Mouse (Mus musculus): ENCODE measurements at regions not wholly inside any gene's neighbourhood (a gene's known extent, or its start where the extent isn't known, plus 50 kb on each side); places are given as distances from the start of the nearest gene placed in this dataset.

- in situ Hi-C loops (cut with MboI; ENCODE audit: low sequenced_read_pairs in 2 of 2, unreplicated experiment in 2 of 2): no loop called here
- Histone ChIP-seq H3K4me3 (ENCODE audit: insufficient read depth in 1 of 2, low read depth in 1 of 2, low read length in 2 of 2, poor library complexity in 1 of 2, severe bottlenecking in 1 of 2) (no peak overlapping the region), H3K27ac (ENCODE audit: insufficient read depth, low read depth, low read length, poor library complexity, severe bottlenecking) (no peak overlapping the region), H3K9ac (ENCODE audit: insufficient read depth, low read depth, low read length, poor library complexity, severe bottlenecking) (no peak overlapping the region), H3K36me3 (ENCODE audit: control insufficient read depth, insufficient read depth, low read length, poor library complexity, severe bottlenecking) (no peaks in the 10 kb centered on the region), H3K9me3 (ENCODE audit: control insufficient read depth, insufficient read depth, low read depth, low read length) (no peaks in the 10 kb centered on the region), H3K4me1 (ENCODE audit: control insufficient read depth in 2 of 2, insufficient read depth in 2 of 2, low read length in 2 of 2, poor library complexity in 1 of 2) (no peaks in the 10 kb centered on the region)
- no peak for TF ChIP-seq ZNF384 (IDR thresholded peaks at IDR 0.05; ENCODE audit: low read depth, low read length)
- no peak for TF ChIP-seq CHD2 (IDR thresholded peaks at IDR 0.05; ENCODE audit: low read depth, low read length)
- TF ChIP-seq MAFK (IDR thresholded peaks at IDR 0.05; ENCODE audit: insufficient read depth, low read depth, low read length): no peak
- TF ChIP-seq HCFC1 (IDR thresholded peaks at IDR 0.05; ENCODE audit: borderline replicate concordance, insufficient read depth, low read length): no peak
- TF ChIP-seq ZC3H11A (IDR thresholded peaks at IDR 0.05; ENCODE audit: borderline replicate concordance, low read depth, low read length): no peak
- DNase-seq (ENCODE audit: low read depth, low spot score): no peak
These were observed 236.9 kb upstream of the Rsrc1 start for GRCm38 (mm10) chr3:66744133-66744913.

- in situ Hi-C loops (cut with MboI; ENCODE audit: low sequenced_read_pairs in 2 of 2, unreplicated experiment in 2 of 2): no loop called here
- Histone ChIP-seq H3K27ac (ENCODE audit: insufficient read depth, low read depth, low read length, poor library complexity, severe bottlenecking) (no peak overlapping the region), H3K36me3 (ENCODE audit: control insufficient read depth, insufficient read depth, low read length, poor library complexity, severe bottlenecking) (no peaks in the 10 kb centered on the region), H3K9me3 (ENCODE audit: control insufficient read depth, insufficient read depth, low read depth, low read length) (no peaks in the 10 kb centered on the region), H3K4me3 (ENCODE audit: insufficient read depth in 1 of 2, low read depth in 1 of 2, low read length in 2 of 2, poor library complexity in 1 of 2, severe bottlenecking in 1 of 2) (no peak overlapping the region), H3K9ac (ENCODE audit: insufficient read depth, low read depth, low read length, poor library complexity, severe bottlenecking) (no peak overlapping the region), H3K4me1 (ENCODE audit: control insufficient read depth in 2 of 2, insufficient read depth in 2 of 2, low read length in 2 of 2, poor library complexity in 1 of 2) (no peaks in the 10 kb centered on the region)
- TF ChIP-seq ZNF384 (IDR thresholded peaks at IDR 0.05; ENCODE audit: low read depth, low read length): no peak
- no peak for TF ChIP-seq MAFK (IDR thresholded peaks at IDR 0.05; ENCODE audit: insufficient read depth, low read depth, low read length)
- no peak for TF ChIP-seq ZC3H11A (IDR thresholded peaks at IDR 0.05; ENCODE audit: borderline replicate concordance, low read depth, low read length)
- no peak for TF ChIP-seq HCFC1 (IDR thresholded peaks at IDR 0.05; ENCODE audit: borderline replicate concordance, insufficient read depth, low read length)
- TF ChIP-seq CHD2 (IDR thresholded peaks at IDR 0.05; ENCODE audit: low read depth, low read length): no peak
- no peak for DNase-seq (ENCODE audit: low read depth, low spot score)
These were observed 234.7 kb upstream of the Rsrc1 start for GRCm38 (mm10) chr3:66746373-66747072.

DNA sequence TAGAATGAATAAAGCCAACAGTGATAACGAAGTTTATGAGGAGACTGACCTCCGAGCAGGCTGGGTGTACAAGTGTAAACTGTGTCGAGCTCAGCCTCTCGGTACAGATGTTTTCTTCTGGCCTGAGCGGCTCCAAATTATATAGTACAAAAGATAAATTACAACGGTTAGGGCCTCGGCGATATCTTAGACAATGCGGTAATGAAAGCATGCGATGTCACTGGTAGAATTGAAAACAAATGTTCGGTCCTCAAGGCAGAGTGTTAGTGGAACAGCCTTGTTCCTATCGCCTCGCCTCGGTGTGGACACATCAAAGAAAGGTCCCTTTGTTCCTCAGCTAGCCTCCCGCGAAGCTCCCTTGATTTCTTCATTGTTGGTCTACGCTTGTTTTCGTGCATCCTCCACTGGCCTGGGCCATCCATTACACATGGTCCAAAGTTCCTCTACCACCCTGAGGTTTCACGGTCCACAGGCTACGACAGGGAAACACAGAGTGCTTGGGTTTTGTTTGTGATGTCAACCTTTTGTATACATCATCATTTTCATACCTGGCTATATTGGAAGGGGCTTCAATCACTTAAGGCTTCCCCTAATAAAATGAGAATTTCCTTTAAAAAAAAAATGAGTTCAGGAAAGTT lies 234.0 kb upstream of the Rsrc1 start:
- no peaks in the 10 kb centered on the region for H3K4me1 ChIP-seq (ENCODE audit: control insufficient read depth in 2 of 2, insufficient read depth in 2 of 2, low read length in 2 of 2, poor library complexity in 1 of 2)
- no peak overlapping the region for H3K4me3 ChIP-seq (ENCODE audit: insufficient read depth in 1 of 2, low read depth in 1 of 2, low read length in 2 of 2, poor library complexity in 1 of 2, severe bottlenecking in 1 of 2)
- TF ChIP-seq ZNF384 (IDR thresholded peaks at IDR 0.05; ENCODE audit: low read depth, low read length): no peak
- TF ChIP-seq MAFK (IDR thresholded peaks at IDR 0.05; ENCODE audit: insufficient read depth, low read depth, low read length): no peak
- no peak for TF ChIP-seq ZC3H11A (IDR thresholded peaks at IDR 0.05; ENCODE audit: borderline replicate concordance, low read depth, low read length)
- no peak for TF ChIP-seq CHD2 (IDR thresholded peaks at IDR 0.05; ENCODE audit: low read depth, low read length)
- no peak for TF ChIP-seq HCFC1 (IDR thresholded peaks at IDR 0.05; ENCODE audit: borderline replicate concordance, insufficient read depth, low read length)

DNA sequence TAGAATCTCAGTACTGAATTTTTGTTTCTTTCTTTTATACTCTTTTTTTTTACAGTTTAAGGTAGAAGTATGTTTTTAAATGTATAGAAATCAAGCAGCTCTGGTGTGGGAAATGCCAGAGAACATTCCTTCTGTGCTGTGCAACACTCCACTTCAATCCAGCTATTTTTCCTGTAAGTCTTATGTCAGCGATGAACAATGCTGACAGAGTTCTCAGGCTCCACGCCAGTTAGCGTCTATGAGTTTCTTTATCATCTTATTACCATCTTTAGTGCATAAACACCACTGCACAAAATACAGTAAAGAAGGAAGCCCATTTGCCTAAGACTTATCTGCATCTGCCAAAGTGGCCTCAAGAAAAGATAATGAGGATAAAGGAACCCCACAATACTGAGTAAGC lies 223.0 kb upstream of the Rsrc1 start:
- no peak for DNase-seq (ENCODE audit: low read depth, low spot score)
- Histone ChIP-seq H3K36me3 (ENCODE audit: control insufficient read depth, insufficient read depth, low read length, poor library complexity, severe bottlenecking) (no peaks in the 10 kb centered on the region), H3K9me3 (ENCODE audit: control insufficient read depth, insufficient read depth, low read depth, low read length) (no peaks in the 10 kb centered on the region), H3K4me1 (ENCODE audit: control insufficient read depth in 2 of 2, insufficient read depth in 2 of 2, low read length in 2 of 2, poor library complexity in 1 of 2) (no peaks in the 10 kb centered on the region), H3K27ac (ENCODE audit: insufficient read depth, low read depth, low read length, poor library complexity, severe bottlenecking) (no peak overlapping the region), H3K4me3 (ENCODE audit: insufficient read depth in 1 of 2, low read depth in 1 of 2, low read length in 2 of 2, poor library complexity in 1 of 2, severe bottlenecking in 1 of 2) (no peak overlapping the region), H3K9ac (ENCODE audit: insufficient read depth, low read depth, low read length, poor library complexity, severe bottlenecking) (no peak overlapping the region)
- in situ Hi-C loops (cut with MboI; ENCODE audit: low sequenced_read_pairs in 2 of 2, unreplicated experiment in 2 of 2): no loop called here
- TF ChIP-seq HCFC1 (IDR thresholded peaks at IDR 0.05; ENCODE audit: borderline replicate concordance, insufficient read depth, low read length): no peak
- TF ChIP-seq ZC3H11A (IDR thresholded peaks at IDR 0.05; ENCODE audit: borderline replicate concordance, low read depth, low read length): no peak
- TF ChIP-seq ZNF384 (IDR thresholded peaks at IDR 0.05; ENCODE audit: low read depth, low read length): no peak
- no peak for TF ChIP-seq CHD2 (IDR thresholded peaks at IDR 0.05; ENCODE audit: low read depth, low read length)
- no peak for TF ChIP-seq MAFK (IDR thresholded peaks at IDR 0.05; ENCODE audit: insufficient read depth, low read depth, low read length)

More for the DNA sequence above, 234.0 kb upstream of the Rsrc1 start:
- no peak overlapping the region for H3K9ac ChIP-seq (ENCODE audit: insufficient read depth, low read depth, low read length, poor library complexity, severe bottlenecking)
- no peak overlapping the region for H3K27ac ChIP-seq (ENCODE audit: insufficient read depth, low read depth, low read length, poor library complexity, severe bottlenecking)
- no peaks in the 10 kb centered on the region for H3K9me3 ChIP-seq (ENCODE audit: control insufficient read depth, insufficient read depth, low read depth, low read length)
- H3K36me3 ChIP-seq (ENCODE audit: control insufficient read depth, insufficient read depth, low read length, poor library complexity, severe bottlenecking): no peaks in the 10 kb centered on the region
- in situ Hi-C loops (cut with MboI; ENCODE audit: low sequenced_read_pairs in 2 of 2, unreplicated experiment in 2 of 2): no loop called here
- no peak for DNase-seq (ENCODE audit: low read depth, low spot score)
